Mouse (Mus musculus) liver, postnatal 0 days (tissue): Measurements from ENCODE around the gene Olfr786.

Source experiments
- CTCF ChIP-seq: sonication (generic); IDR thresholded peaks from 2 replicates; pipeline ENCODE4 v1.5.1; 2016; ENCODE audit warnings: antibody characterized with exemption, low read depth
- EP300 ChIP-seq: IDR thresholded peaks from 2 replicates; pipeline ENCODE4 v1.6.1; 2016; ENCODE audit warnings: antibody characterized with exemption, low read depth, mild to moderate bottlenecking

DNA sequence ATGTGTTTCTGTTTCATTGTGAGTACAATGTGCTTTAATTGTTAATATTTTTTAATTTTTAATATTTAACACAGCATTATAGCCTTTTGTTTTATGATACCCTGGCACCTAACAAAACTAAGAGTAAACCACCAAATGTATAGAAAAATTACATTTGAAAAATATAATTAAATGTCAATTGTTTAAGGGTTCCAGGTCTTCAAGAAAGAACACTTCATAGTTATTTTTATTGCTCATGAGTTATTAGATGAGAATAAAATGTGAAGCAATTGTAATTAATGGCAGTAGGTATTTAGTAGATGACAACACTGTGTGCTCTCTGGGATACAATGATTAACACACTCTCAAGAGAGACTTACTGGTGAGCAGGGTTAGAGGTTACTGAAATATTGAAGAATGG is 43.6 kb downstream of the Olfr786 start, which contains the start of gene Olfr788:
- no peak for TF ChIP-seq CTCF
- TF ChIP-seq EP300, result no peak
